Mouse (Mus musculus): ENCODE results near the gene Dock9.

The Dock9 gene

DNA sequence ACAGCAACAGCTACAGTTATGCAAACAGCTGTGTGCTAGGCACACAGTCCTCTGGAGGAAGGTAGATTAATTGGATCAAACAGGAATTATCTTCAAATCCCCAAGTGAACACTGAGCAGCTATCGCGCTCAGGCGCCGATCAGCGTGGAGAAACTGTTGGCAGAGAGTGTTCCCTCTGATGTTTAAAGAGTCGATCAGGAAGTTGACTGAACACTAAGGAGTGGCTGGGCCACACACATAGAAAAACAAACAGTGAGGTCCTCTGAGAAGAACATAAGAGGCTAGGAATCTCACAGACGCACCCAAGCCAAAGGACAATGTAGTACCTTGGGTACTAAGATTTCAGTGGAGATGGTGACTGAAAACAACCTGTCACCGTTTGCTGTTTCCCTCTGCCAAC lies 136.7 kb downstream of the Dock9 start:
- WGBS: 61% methylated on average over 8 of the region's 8 CpGs

GRCm38 (mm10) chr14:121660167-121660894 lies 137.3 kb downstream of the Dock9 start:
- WGBS: 77% methylated on average over 15 of the region's 15 CpGs

- WGBS: 85% methylated on average over 12 of the region's 12 CpGs
These were observed 138.4 kb downstream of the Dock9 start for GRCm38 (mm10) chr14:121659061-121659824.

DNA sequence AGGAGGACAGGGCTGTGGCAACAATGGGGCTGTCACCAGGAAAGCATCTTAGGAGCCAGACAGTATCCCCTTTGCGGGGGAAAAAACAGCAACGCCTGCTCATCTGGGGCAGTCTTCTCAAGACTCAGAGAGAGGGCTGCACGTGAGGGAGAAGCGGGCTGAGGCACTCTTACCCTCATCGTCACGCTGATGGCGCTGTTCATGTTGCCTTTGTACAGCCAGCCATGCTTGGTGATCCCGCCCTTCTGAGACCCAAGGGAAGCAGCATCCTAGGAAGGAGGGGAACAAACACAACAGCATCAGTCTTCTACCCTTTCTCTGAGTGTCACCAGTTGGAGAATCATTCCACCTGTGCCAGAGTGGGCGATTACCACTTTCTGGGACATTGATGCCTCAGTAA lies 139.1 kb downstream of the Dock9 start:
- WGBS: 90% methylated on average over 9 of the region's 9 CpGs

DNA sequence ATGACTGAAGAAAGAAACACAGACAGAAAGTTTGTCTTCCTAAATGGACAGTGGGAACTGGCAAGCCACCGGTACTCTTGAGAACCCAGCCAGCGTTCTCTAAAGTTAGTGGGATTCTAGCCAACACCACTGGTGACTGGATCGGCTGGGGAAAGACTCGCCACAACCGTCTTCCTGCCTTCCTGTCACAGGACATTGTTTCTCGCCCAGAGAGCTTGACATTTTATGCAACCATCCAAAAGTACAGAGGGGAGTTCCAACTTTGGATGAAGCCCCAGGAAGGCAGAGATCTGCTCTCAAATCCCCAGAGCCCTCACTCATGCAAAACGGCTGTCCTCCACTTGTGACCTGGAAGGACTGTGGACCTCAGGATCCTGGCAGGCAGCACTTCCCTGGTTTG lies 140.0 kb downstream of the Dock9 start:
- 44% methylated on average over 7 of the region's 7 CpGs for WGBS

- 81% methylated on average over 10 of the region's 10 CpGs for WGBS
These were observed 140.7 kb downstream of the Dock9 start for GRCm38 (mm10) chr14:121656912-121657311.

DNA sequence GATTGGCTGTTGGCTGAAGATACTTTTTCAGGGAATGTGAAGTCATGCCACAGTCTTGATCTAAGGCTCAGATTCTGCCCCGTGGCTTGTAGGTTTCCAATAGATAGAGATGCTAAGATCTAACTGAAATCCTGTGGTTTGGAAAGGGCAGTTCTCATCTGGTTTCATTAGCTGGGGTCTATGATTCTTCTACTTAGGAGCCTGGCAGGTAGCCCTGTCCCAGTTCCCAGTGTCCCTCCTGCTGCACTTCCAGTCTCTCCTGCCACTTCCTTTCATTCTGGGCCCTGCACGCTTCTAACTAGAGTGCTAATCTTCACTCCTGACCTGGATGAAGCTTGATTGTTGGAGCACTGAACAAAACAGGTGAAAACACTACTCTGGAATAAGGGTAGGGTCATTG lies 142.7 kb downstream of the Dock9 start:
- WGBS: 67% methylated on average over 2 of the region's 2 CpGs

- 64% methylated on average over 7 of the region's 7 CpGs for WGBS
These were observed 143.1 kb downstream of the Dock9 start for GRCm38 (mm10) chr14:121654416-121654967.

- 86% methylated on average over 10 of the region's 10 CpGs for WGBS
These were observed 143.9 kb downstream of the Dock9 start for GRCm38 (mm10) chr14:121653717-121654116.

DNA sequence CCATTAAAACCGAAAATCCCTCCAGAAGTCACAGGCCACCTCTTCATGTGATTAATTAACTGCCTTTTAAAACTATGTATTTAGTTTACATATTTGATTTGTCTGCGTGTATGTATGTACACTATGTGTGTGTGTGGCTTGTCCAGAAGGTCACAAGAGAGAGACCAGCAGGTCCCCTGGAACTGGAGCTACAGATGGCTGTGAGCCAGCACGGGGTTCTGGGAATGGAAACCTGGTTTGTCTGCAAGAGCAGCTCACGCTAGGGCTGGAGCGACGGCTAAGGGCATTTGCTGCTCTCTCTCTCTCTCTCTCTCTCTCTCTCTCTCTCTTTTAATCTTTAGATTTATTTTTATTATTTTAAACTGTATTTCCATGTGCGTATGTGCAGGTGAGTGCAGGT lies 144.4 kb downstream of the Dock9 start:
- 90% methylated on average over 7 of the region's 7 CpGs for WGBS

DNA sequence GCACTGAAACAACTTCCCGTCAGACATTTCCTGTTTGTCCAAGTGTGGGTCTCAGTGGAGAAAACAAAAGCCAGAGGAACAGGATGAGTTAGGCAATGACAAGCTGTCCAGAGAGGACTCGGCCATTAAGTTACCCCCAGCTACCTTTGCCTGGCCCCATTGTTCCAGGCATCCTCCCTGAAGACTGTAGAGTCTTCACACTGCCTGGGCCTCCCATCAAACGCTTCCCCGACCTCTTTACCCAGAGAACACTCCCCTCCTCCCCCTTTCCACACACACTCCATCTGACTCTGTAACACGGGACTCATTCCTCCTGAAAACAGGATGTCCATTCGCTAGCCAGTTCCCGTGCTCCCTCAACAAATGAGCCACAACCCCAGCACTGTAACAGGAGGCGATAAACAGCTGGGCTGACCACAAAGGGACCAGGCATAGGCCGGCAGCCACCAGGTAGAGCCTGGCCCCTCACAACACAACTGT lies 149.0 kb downstream of the Dock9 start:
- WGBS: 72% methylated on average over 9 of the region's 9 CpGs

- 74% methylated on average over 6 of the region's 6 CpGs for WGBS
These were observed 149.9 kb downstream of the Dock9 start for GRCm38 (mm10) chr14:121647693-121648092.

DNA sequence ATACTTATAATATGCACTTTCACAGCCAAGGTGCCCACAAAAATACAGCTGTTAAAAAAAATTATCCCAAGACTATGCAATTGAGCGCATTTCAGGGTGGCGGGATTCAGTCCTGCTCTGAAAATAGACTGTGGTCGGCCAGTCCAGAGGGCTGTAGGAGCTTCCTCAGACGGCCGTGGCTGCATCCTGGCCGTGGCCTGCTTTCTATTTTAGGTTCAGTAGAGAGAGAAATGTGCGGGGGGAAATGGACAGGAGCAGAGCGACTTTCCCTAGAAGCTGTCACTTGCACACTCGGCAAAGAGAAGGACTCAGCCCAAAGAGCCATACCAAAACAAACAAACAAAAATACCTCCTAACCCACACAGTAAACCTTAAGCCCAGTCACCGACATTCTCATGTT lies 151.0 kb downstream of the Dock9 start:
- 54% methylated on average over 10 of the region's 10 CpGs for WGBS

GRCm38 (mm10) chr14:121644302-121644701 lies 153.3 kb downstream of the Dock9 start:
- WGBS: 59% methylated on average over 2 of the region's 2 CpGs

DNA sequence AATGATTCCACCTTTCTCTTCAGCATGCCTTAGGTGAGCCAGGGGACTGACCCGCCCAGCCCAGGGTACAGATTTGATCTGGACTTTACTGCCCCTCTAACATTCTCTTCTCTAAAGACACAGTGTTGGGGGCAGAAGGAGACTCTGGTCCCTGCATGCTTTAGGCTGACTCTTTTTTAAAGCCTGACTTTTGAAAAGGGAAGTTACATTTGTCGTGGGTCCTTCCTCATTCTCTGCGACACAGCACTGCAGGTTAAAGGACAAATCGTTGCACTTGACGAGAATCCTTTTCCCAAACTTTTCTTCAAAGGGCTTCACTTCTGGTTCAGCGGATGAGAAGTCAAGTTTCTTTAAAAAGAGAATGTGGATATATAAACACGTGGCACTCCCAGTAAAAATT lies 156.4 kb downstream of the Dock9 start:
- 74% methylated on average over 7 of the region's 7 CpGs for WGBS

GRCm38 (mm10) chr14:121636935-121637510 lies 160.6 kb downstream of the Dock9 start:
- WGBS: 45% methylated on average over 12 of the region's 12 CpGs

- WGBS: 78% methylated on average over 11 of the region's 11 CpGs
These were observed 162.8 kb downstream of the Dock9 start for GRCm38 (mm10) chr14:121634736-121635430.

DNA sequence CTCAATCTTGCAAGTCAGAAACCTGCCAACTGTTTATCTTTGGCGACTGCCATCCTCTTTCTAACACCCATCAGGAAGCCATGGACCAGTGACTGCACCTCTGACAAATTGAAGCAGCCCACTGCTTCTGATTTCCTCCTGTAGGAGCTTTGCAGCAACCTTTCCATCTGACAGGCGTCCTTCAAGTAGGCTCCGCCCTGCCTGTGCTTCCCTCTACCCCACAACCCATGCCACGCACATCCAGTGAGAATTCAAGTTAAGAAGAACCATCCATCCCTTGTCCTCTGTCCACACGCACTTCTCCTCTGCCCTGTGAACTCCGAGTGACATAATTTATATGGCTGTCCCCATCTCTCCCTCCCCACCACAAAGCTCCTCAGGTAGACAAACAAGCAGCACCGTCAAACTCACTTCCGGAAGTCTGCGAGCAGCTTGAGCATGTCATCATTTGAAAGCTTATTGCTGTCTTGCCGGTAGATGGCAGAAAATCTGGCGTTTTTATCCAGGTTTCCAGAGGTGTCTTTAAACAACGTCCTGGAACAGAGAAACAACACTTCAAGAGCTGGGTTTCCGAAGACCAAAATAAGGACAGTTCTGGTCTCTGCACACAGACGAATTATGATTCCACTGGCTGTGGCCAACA lies 163.4 kb downstream of the Dock9 start:
- 58% methylated on average over 14 of the region's 14 CpGs for WGBS

DNA sequence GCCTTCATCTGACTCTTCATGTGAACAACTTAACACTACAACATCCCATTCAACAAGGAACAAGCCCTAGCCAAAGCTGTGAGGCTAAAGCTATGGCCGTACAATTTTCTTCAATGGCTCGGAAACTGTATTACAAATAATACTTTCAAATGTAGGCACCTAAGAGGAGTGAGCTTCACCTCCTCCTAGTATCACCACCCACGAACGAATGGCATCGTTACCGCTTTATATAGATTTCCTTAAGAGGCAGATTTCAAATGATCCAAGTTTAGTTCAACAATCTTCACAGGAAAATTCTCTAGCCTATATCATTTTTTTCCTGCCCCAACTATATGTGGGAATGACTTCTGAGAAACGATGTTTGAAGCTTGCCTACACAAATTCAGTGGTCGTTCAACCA lies 165.7 kb downstream of the Dock9 start:
- WGBS: 49% methylated on average over 8 of the region's 8 CpGs

GRCm38 (mm10) chr14:121626741-121627140 lies 170.9 kb downstream of the Dock9 start:
- 63% methylated on average over 12 of the region's 12 CpGs for WGBS

- 90% methylated on average over 6 of the region's 6 CpGs for WGBS
These were observed 173.6 kb downstream of the Dock9 start for GRCm38 (mm10) chr14:121623996-121624542.
